Mouse (Mus musculus): ENCODE measurements around the gene Sfxn4. TPM values are rescaled to one million over a fixed set of nuclear protein-coding genes. Genes with fewer than 3 reads are reported as not detected.
"Not testable (repeated sequence)": the region's sequence is repeated elsewhere in the genome, so short reads cannot be mapped to it uniquely, and the experiment has no call there.

Sfxn4 gene
- total RNA-seq, 2 experiments from 2014 or later, result 14.3 to 16.9 TPM

GRCm38 (mm10) chr19:60887637-60888036 lies 26.4 kb upstream of the Sfxn4 start:
- no peak for DNase-seq (ENCODE audit: low spot score in 2 of 2)
- no peak overlapping the region for H3K27ac ChIP-seq
- no peak overlapping the region for H3K4me3 ChIP-seq
- no peak for TF ChIP-seq CTCF (conservative IDR thresholded peaks at IDR 0.05)

- peak; percentile 31 to 42 for DNase-seq (ENCODE audit: low spot score in 2 of 2)
- TF ChIP-seq CTCF (conservative IDR thresholded peaks at IDR 0.05), result peak; percentile 92
- Histone ChIP-seq H3K4me3 (no peak overlapping the region), H3K27ac (no peak overlapping the region)
Observed at GRCm38 (mm10) chr19:60883129-60883528, 21.9 kb upstream of the Sfxn4 start.

- H3K4me3 ChIP-seq, result peak within 1 kb of the TSS; percentile 86
- peak within 1 kb of the TSS; percentile 88 for H3K27ac ChIP-seq
- TF ChIP-seq CTCF (conservative IDR thresholded peaks at IDR 0.05), result peak; percentile 33
- peak; percentile 95 to 96 for DNase-seq (ENCODE audit: low spot score in 2 of 2)
Observed at GRCm38 (mm10) chr19:60874064-60874694, 12.9 kb upstream of the Sfxn4 start, which contains the start of gene Prdx3. TSS of gene Prdx3 (minus strand) at chr19:60874556.

GRCm38 (mm10) chr19:60873501-60873900 lies 12.2 kb upstream of the Sfxn4 start:
- H3K4me3 ChIP-seq, result peak overlapping the region; percentile 86
- no peak for DNase-seq (ENCODE audit: low spot score in 2 of 2)
- no peak for TF ChIP-seq CTCF (conservative IDR thresholded peaks at IDR 0.05)
- H3K27ac ChIP-seq, result peak overlapping the region; percentile 12; the same call in 1 of the 2 replicates

GRCm38 (mm10) chr19:60872272-60872671 lies 11.0 kb upstream of the Sfxn4 start:
- TF ChIP-seq CTCF (conservative IDR thresholded peaks at IDR 0.05), result no peak
- no peak for DNase-seq (ENCODE audit: low spot score in 2 of 2)
- no peak overlapping the region for H3K27ac ChIP-seq
- H3K4me3 ChIP-seq, result no peak overlapping the region

GRCm38 (mm10) chr19:60871366-60871765 lies 10.1 kb upstream of the Sfxn4 start:
- Histone ChIP-seq H3K27ac (no peak overlapping the region), H3K4me3 (no peak overlapping the region)
- no peak for DNase-seq (ENCODE audit: low spot score in 2 of 2)
- no peak for TF ChIP-seq CTCF (conservative IDR thresholded peaks at IDR 0.05)

GRCm38 (mm10) chr19:60870489-60870888 lies 9.2 kb upstream of the Sfxn4 start:
- H3K4me3 ChIP-seq, result no peak overlapping the region
- no peak for DNase-seq (ENCODE audit: low spot score in 2 of 2)
- no peak overlapping the region for H3K27ac ChIP-seq
- TF ChIP-seq CTCF (conservative IDR thresholded peaks at IDR 0.05), result peak; percentile 70

GRCm38 (mm10) chr19:60866169-60866568 lies 4.9 kb upstream of the Sfxn4 start:
- H3K4me3 ChIP-seq; DNase-seq (ENCODE audit: low spot score in 2 of 2); H3K27ac ChIP-seq: not testable (repeated sequence)

GRCm38 (mm10) chr19:60845731-60846130 lies 15.5 kb downstream of the Sfxn4 start:
- no peak for TF ChIP-seq CTCF (conservative IDR thresholded peaks at IDR 0.05)
- Histone ChIP-seq H3K27ac (no peak overlapping the region), H3K4me3 (no peak overlapping the region)
- DNase-seq (ENCODE audit: low spot score in 2 of 2), result no peak

GRCm38 (mm10) chr19:60843324-60843723 lies 18.0 kb downstream of the Sfxn4 start:
- Histone ChIP-seq H3K4me3 (no peak overlapping the region), H3K27ac (no peak overlapping the region)
- DNase-seq (ENCODE audit: low spot score in 2 of 2), result no peak
- no peak for TF ChIP-seq CTCF (conservative IDR thresholded peaks at IDR 0.05)

GRCm38 (mm10) chr19:60837747-60838146 lies 23.5 kb downstream of the Sfxn4 start:
- peak; percentile 45 to 56 for DNase-seq (ENCODE audit: low spot score in 2 of 2)
- Histone ChIP-seq H3K27ac (no peak overlapping the region), H3K4me3 (no peak overlapping the region)
- TF ChIP-seq CTCF (conservative IDR thresholded peaks at IDR 0.05), result peak; percentile 85

GRCm38 (mm10) chr19:60818677-60819076 lies 42.6 kb downstream of the Sfxn4 start:
- DNase-seq (ENCODE audit: low spot score in 2 of 2), result no peak
- no peak for TF ChIP-seq CTCF (conservative IDR thresholded peaks at IDR 0.05)
- Histone ChIP-seq H3K27ac (no peak overlapping the region), H3K4me3 (no peak overlapping the region)

GRCm38 (mm10) chr19:60813133-60813532 lies 48.1 kb downstream of the Sfxn4 start:
- TF ChIP-seq CTCF (conservative IDR thresholded peaks at IDR 0.05), result no peak
- H3K4me3 ChIP-seq, result no peak overlapping the region

GRCm38 (mm10) chr19:60812036-60812389 lies 49.3 kb downstream of the Sfxn4 start:
- Histone ChIP-seq H3K4me3 (peak overlapping the region; percentile 89), H3K27ac (peak overlapping the region; percentile 94)
- no peak for TF ChIP-seq CTCF (conservative IDR thresholded peaks at IDR 0.05)
- no peak for DNase-seq (ENCODE audit: low spot score in 2 of 2)

More at GRCm38 (mm10) chr19:60813133-60813532, 48.1 kb downstream of the Sfxn4 start:
- no peak for DNase-seq (ENCODE audit: low spot score in 2 of 2)
- no peak overlapping the region for H3K27ac ChIP-seq
